9 mouse cellular contexts compared by ENCODE assay signal in the genomic region with DNA sequence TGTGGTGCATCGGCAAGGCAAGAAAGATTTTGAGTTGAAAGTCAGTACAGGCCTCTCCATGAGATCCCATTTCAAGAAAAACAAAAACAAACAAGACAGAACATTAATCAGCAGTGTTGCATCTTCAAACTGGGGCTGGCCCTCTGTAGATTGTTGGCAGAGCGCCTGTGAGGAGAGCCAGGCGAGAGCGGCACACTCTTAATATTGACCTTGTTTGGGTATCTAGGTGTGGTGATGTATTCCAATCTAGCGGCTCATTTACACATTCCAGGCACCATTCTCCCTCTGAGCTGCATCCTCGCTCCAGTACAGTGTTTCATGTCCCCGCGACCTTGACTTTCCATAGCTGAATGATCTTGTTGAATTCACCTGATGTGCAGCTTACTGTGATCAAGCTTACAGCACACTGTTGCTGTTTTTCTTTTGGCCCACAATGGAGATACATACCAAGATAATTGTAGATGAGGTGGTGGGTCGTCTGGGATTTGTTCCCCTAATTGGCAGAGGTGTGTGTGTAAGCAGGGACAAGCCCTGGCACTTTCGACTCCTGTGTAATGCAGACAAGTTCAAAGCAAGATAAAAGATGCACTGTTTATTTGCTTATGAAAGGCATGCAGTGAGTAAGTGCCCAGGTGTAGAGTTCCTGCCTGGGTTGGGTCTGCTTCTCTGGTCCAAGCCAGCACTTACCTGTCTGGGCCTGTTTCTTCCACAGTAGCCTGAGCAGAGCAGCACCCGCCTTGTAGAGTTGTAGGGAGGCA. TPM values are rescaled to one million over a fixed set of nuclear protein-coding genes. Genes with fewer than 3 reads are reported as not detected.
DNase-seq lines count a peak whose midpoint lies in the region; ATAC-seq lines count a peak whose summit lies in the region.
"Had no signal": no experiment of that assay in that cellular context is flagged by ENCODE, and none has a peak within 500 bp of the region (broad histone marks: within the 10 kb centered on the region; RNA-seq: fewer than 3 reads in every experiment).

No protein-coding gene starts in this region.

- peaks cover 49% of the 10 kb centered on the region for H3K4me1 ChIP-seq in heart, embryonic 11.5 days (ENCODE audit: control insufficient read depth, insufficient read depth, low read length)
- H3K4me1 ChIP-seq in kidney, embryonic 16.5 days (ENCODE audit: insufficient read depth, low read length): peaks cover 34% of the 10 kb centered on the region
- H3K4me1 ChIP-seq in midbrain, embryonic 15.5 days: peaks cover 14% of the 10 kb centered on the region

- H3K36me3 ChIP-seq in heart, embryonic 11.5 days (ENCODE audit: control insufficient read depth, insufficient read depth, low read length): peaks cover 5% of the 10 kb centered on the region
- peaks cover 8% of the 10 kb centered on the region; the same call in 1 of the 2 replicates for H3K36me3 ChIP-seq in kidney, embryonic 16.5 days (ENCODE audit: insufficient read depth, low read length)
- peaks cover 6% of the 10 kb centered on the region for H3K36me3 ChIP-seq in midbrain, embryonic 15.5 days (replicated peaks)

- no peaks in the 10 kb centered on the region for H3K27me3 ChIP-seq in heart, embryonic 11.5 days (ENCODE audit: control insufficient read depth, insufficient read depth, low read length)
- no peaks in the 10 kb centered on the region for H3K27me3 ChIP-seq in kidney, embryonic 16.5 days (ENCODE audit: insufficient read depth, low read length)
- no peaks in the 10 kb centered on the region for H3K27me3 ChIP-seq in midbrain, embryonic 15.5 days (replicated peaks)
- H3K27me3 ChIP-seq: hindbrain, embryonic 12.5 days had no signal

- H3K9me3 ChIP-seq in heart, embryonic 11.5 days (replicated peaks; ENCODE audit: control insufficient read depth, low read length): no peaks in the 10 kb centered on the region
- no peaks in the 10 kb centered on the region for H3K9me3 ChIP-seq in kidney, embryonic 16.5 days (ENCODE audit: low read length)
- H3K9me3 ChIP-seq in midbrain, embryonic 15.5 days: no peaks in the 10 kb centered on the region
- H3K9me3 ChIP-seq: hindbrain, embryonic 12.5 days had no signal

- 61% methylated on average over 11 of the region's 11 CpGs for WGBS in heart, embryonic 11.5 days (ENCODE audit: insufficient replicate concordance)
- 40% methylated on average over 11 of the region's 11 CpGs for WGBS in kidney, embryonic 16.5 days
- 86% methylated on average over 11 of the region's 11 CpGs for WGBS in midbrain, embryonic 15.5 days

- H3K27ac ChIP-seq in heart, embryonic 11.5 days (ENCODE audit: low read depth, low read length): peak overlapping the region; percentile 92
- H3K27ac ChIP-seq in kidney, embryonic 16.5 days (ENCODE audit: low read length): peak overlapping the region; percentile 93
- no peak overlapping the region for H3K27ac ChIP-seq in midbrain, embryonic 15.5 days
- H3K27ac ChIP-seq: hindbrain, embryonic 12.5 days had no signal

- H3K4me3 ChIP-seq in heart, embryonic 11.5 days (ENCODE audit: low read depth, low read length): no peak overlapping the region
- no peak overlapping the region for H3K4me3 ChIP-seq in kidney, embryonic 16.5 days (ENCODE audit: low read length)
- H3K4me3 ChIP-seq in midbrain, embryonic 15.5 days: no peak overlapping the region
- H3K4me3 ChIP-seq: hindbrain, embryonic 12.5 days had no signal

- ATAC-seq in heart, embryonic 11.5 days (replicated peaks; ENCODE audit: insufficient number of reproducible peaks, low FRiP score, low TSS enrichment): no peak
- ATAC-seq in kidney, embryonic 16.5 days (ENCODE audit: low FRiP score, low TSS enrichment): peak; percentile 32; the same call in 1 of the 2 replicates
- ATAC-seq in midbrain, embryonic 15.5 days (replicated peaks): no peak

- DNase-seq in heart, adult 18-20 months: no peak
- peak; percentile 40 to 42 for DNase-seq in urinary bladder, postnatal 36 days (ENCODE audit: low spot score in 2 of 2)
- no peak for DNase-seq in urinary bladder, postnatal 25 days (ENCODE audit: low spot score)
- DNase-seq in yolk sac, embryonic 10.5 days (ENCODE audit: low spot score): no peak
- DNase-seq in B cell, adult 2 months: no peak

- no peak overlapping the region for H3K4me2 ChIP-seq in heart, embryonic 11.5 days
- H3K4me2 ChIP-seq in kidney, embryonic 16.5 days (replicated peaks; ENCODE audit: low read depth, low read length): no peak overlapping the region
- no peak overlapping the region for H3K4me2 ChIP-seq in midbrain, embryonic 15.5 days
- H3K4me2 ChIP-seq: hindbrain, embryonic 12.5 days had no signal

- no peak overlapping the region for H3K9ac ChIP-seq in heart, embryonic 11.5 days (ENCODE audit: low read depth, low read length)
- peak overlapping the region; percentile 2; the same call in 1 of the 2 replicates for H3K9ac ChIP-seq in kidney, embryonic 16.5 days (replicated peaks; ENCODE audit: low read length)
- no peak overlapping the region for H3K9ac ChIP-seq in midbrain, embryonic 15.5 days
- H3K9ac ChIP-seq: hindbrain, embryonic 12.5 days had no signal

RNA-seq across cellular contexts. Expression of a gene that starts 11.4 kb away (rescaled TPM):
- polyA plus RNA-seq in heart, embryonic 11.5 days (2014; fragmentation: Nextera tagmentation; extraction: Ambion mirVana): 30.4 and 33.8 TPM in 2 replicates
- 10 to 100 TPM; 26.2 to 27.4 TPM for total RNA-seq in heart, adult 18-20 months (2021)
- 38.3 and 41.6 TPM in 2 replicates for polyA plus RNA-seq in kidney, embryonic 16.5 days (2015; fragmentation: Nextera tagmentation; extraction: Ambion mirVana)
- polyA plus RNA-seq in midbrain, embryonic 15.5 days (2015; fragmentation: Nextera tagmentation; extraction: Ambion mirVana): 39.6 and 41.0 TPM in 2 replicates

RNA-seq across cellular contexts. Expression of a gene that starts 21.7 kb away (rescaled TPM):
- 19.5 and 20.4 TPM in 2 replicates for polyA plus RNA-seq in heart, embryonic 11.5 days (2014; fragmentation: Nextera tagmentation; extraction: Ambion mirVana)
- total RNA-seq in heart, adult 18-20 months (2021): 10 to 100 TPM; 52.3 to 62.0 TPM
- 19.4 and 24.3 TPM in 2 replicates for polyA plus RNA-seq in kidney, embryonic 16.5 days (2015; fragmentation: Nextera tagmentation; extraction: Ambion mirVana)
- 29.6 and 29.7 TPM in 2 replicates for polyA plus RNA-seq in midbrain, embryonic 15.5 days (2015; fragmentation: Nextera tagmentation; extraction: Ambion mirVana)

Comparison
In these comparisons a context has a peak if more than half of its experiments do, and no peak if none do; other contexts are left out.
1. DNase-seq: peak in urinary bladder, postnatal 36 days (2 of 2); none in heart, adult 18-20 months (0 of 2), urinary bladder, postnatal 25 days (single experiment), yolk sac, embryonic 10.5 days (single experiment) and B cell, adult 2 months (0 of 2).